Mouse (Mus musculus): ENCODE results near the gene Eps15l1.

DNA sequence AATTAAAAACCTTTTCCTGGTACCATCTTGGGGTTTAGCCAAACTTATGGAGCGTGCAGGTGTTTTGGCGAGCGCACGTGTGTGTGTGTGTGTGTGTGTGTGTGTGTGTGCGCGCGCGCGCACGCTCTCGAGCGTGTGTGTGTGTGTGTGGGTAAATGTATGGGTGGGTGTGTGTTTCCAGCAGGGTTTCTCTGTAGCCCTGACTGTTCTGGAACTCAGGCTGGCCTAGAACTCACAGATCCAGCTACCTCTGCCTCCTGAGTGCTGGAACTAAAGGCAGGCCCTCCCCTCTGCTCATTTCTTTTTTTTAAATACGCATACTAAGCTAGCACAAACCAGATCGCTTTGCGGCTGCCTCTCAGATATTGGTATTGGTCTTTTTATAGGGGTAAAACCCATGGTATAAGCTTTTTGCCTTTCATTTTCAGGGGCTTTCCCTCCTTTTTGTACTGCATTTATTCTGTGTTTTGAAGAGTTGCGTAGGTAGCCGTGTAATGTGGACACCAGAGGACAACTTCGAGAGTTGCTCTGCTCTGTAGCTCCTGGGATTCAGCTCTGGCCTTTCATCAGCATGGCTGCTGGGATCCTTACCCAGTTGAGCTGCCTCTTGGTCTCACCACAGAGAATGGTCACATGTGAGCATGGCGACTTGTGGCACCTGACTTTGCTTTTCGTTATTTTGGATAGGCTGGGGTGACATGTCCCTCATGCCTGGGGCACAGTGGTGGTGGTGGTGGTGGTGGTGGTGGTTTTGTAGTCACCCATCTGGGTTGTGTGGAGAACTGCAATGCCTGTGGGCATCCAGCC is 99.4 kb downstream of the Eps15l1 start:
- no peak for TF ChIP-seq POLR2A (IDR thresholded peaks at IDR 0.05; ENCODE audit: borderline replicate concordance, low read depth, low read length)
- TF ChIP-seq CTCF (IDR thresholded peaks at IDR 0.05; ENCODE audit: low read depth, low read length): no peak
